Mouse (Mus musculus) layer of hippocampus, adult 6 months (tissue): Measurements from ENCODE around the gene Gm8693. TPM values are rescaled to one million over a fixed set of nuclear protein-coding genes. Genes with fewer than 3 reads are reported as not detected.

ENCODE experiments used
- long read RNA-seq, 2 experiments: library from polyadenylated mRNA; unstranded; transcript quantifications; one replicate each; pipeline ENCODE4 v2.0.0; 2019 to 2020
- polyA plus RNA-seq: library from polyadenylated mRNA; unstranded; fragments of <200 nt; fragmentation: Nextera tagmentation; gene quantifications from 2 replicates; pipeline ENCODE4 v1.2.3, GENCODE M21; 2021

Gene Gm8693
- polyA plus RNA-seq, result not detected in 2 replicates
- long read RNA-seq, experiment 1, result 0 reads
- long read RNA-seq, experiment 2, result 0 reads

DNA sequence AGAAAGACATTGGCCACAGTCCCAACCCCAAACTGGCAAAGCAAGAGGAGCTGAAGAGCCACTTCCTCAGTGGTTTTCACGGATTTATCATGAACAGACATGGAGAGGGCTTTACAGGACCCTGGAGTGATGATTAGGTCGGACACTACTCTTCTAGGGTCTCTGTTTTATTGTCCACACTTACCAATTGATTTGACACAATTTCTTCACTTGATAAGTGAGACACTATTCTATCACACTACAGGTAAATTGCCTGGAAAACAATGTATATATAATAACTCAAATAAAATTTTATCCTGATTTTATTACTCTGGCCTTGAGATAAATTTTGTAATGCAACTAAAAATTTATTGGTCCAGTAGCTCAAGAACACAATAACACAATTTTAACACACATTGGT lies at the start of gene Gm8693:
Gene Gm8693, minus strand, starts transcription at position 101 of the 400 bp plus-strand sequence.

GRCm38 (mm10) chr7:22719610-22720009 lies 27.5 kb upstream of the Gm8693 start, which contains the start of gene Gm4567:
TSS of gene Gm4567 (minus strand) at chr7:22719710.

DNA sequence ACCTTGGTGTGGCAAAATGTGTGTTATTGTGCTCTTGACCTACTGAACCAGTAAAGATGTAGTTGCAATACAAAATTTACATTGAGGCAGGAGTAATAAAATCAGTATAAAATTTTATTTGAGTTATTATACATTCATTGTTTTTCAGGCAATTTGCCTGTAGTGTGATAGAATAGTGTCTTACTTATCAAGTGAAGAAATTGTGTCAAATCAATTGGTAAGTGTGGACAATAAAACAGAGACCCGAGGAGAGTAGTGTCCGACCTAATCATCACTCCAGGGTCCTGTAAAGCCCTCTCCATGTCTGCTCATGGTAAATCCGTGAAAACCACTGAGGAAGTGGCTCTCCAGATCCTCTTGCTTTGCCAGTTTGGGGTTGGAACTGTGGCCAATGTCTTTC lies 34.4 kb downstream of the Gm8693 start, which contains the start of gene Vmn1r155:
Gene Vmn1r155, plus strand, starts transcription at position 301 of the 400 bp plus-strand sequence.

Other genes starting within 250 kb of the Gm8693 start
- not detected in 2 replicates for gene Gm10665, start 228.2 kb downstream of the Gm8693 start, polyA plus RNA-seq
- not detected in 2 replicates for gene Vmn1r151, start 192.6 kb downstream of the Gm8693 start, polyA plus RNA-seq
- gene Vmn1r152, start 169.3 kb downstream of the Gm8693 start, polyA plus RNA-seq, result not detected in 2 replicates
- not detected in 2 replicates for gene Gm8677, start 157.4 kb downstream of the Gm8693 start, polyA plus RNA-seq
- not detected in 2 replicates for gene Gm4201, start 127.0 kb downstream of the Gm8693 start, polyA plus RNA-seq
- gene Gm4565, start 104.2 kb downstream of the Gm8693 start, polyA plus RNA-seq, result not detected in 2 replicates
- not detected in 2 replicates for gene Vmn1r155, start 34.3 kb downstream of the Gm8693 start, polyA plus RNA-seq
- not detected in 2 replicates for gene Gm4567, start 27.4 kb upstream of the Gm8693 start, polyA plus RNA-seq
- gene Vmn1r157, start 69.4 kb upstream of the Gm8693 start, polyA plus RNA-seq, result not detected in 2 replicates
- not detected in 2 replicates for gene Vmn1r158, start 98.5 kb upstream of the Gm8693 start, polyA plus RNA-seq
- not detected in 2 replicates for gene Vmn1r159, start 151.3 kb upstream of the Gm8693 start, polyA plus RNA-seq
- not detected in 2 replicates for gene Vmn1r160, start 178.9 kb upstream of the Gm8693 start, polyA plus RNA-seq